In genomic region chr3:52466984-52467565, GRCm38 (mm10) we compare ENCODE assay signal across 20 mouse cellular contexts.
DNase-seq lines count a peak whose midpoint lies in the region; ATAC-seq lines count a peak whose summit lies in the region.
"Had no signal": no experiment of that assay in that cellular context is flagged by ENCODE, and none has a peak within 500 bp of the region (broad histone marks: within the 10 kb centered on the region; RNA-seq: fewer than 3 reads in every experiment).

No protein-coding gene starts in this region.

- no peaks in the 10 kb centered on the region for H3K27me3 ChIP-seq in hindbrain, embryonic 11.5 days (ENCODE audit: control insufficient read depth, insufficient read depth, low read length)
- H3K27me3 ChIP-seq in hindbrain, embryonic 10.5 days (ENCODE audit: insufficient read depth, poor library complexity, severe bottlenecking) = 0 out of 2 replicates have a peak, but pooled peaks cover 3% of the 10 kb centered on the region
- H3K27me3 ChIP-seq in neural tube, embryonic 13.5 days = no peaks in the 10 kb centered on the region
- no peaks in the 10 kb centered on the region for H3K27me3 ChIP-seq in neural tube, embryonic 15.5 days (replicated peaks)
- H3K27me3 ChIP-seq in hindbrain, embryonic 15.5 days = no peaks in the 10 kb centered on the region
- H3K27me3 ChIP-seq: liver, embryonic 13.5 days had no signal

- no peak overlapping the region for H3K4me2 ChIP-seq in hindbrain, embryonic 11.5 days (replicated peaks; ENCODE audit: low read depth, low read length)
- H3K4me2 ChIP-seq in neural tube, embryonic 13.5 days = 0 out of 2 replicates have a peak overlapping the region, but pooled peaks have one; percentile 9
- H3K4me2 ChIP-seq in neural tube, embryonic 15.5 days = no peak overlapping the region
- no peak overlapping the region for H3K4me2 ChIP-seq in hindbrain, embryonic 15.5 days
- H3K4me2 ChIP-seq: liver, embryonic 13.5 days had no signal

- ATAC-seq in hindbrain, embryonic 11.5 days (ENCODE audit: low FRiP score) = peak; percentile 54; the same call in 1 of the 2 replicates
- no peak for ATAC-seq in neural tube, embryonic 13.5 days (ENCODE audit: low read depth)
- no peak for ATAC-seq in neural tube, embryonic 15.5 days (ENCODE audit: low FRiP score)
- ATAC-seq in hindbrain, embryonic 15.5 days (ENCODE audit: low FRiP score, low read depth) = peak; percentile 42; the same call in 1 of the 2 replicates
- ATAC-seq in megakaryocyte-erythroid progenitor cell, adult 5-6 weeks (replicated peaks; ENCODE audit: low FRiP score, low TSS enrichment, poor library complexity, severe bottlenecking) = no peak
- ATAC-seq: forebrain, embryonic 14.5 days; intestine, embryonic 16.5 days had no signal

- H3K9ac ChIP-seq in hindbrain, embryonic 11.5 days (ENCODE audit: low read depth, low read length) = no peak overlapping the region
- no peak overlapping the region for H3K9ac ChIP-seq in neural tube, embryonic 13.5 days
- no peak overlapping the region for H3K9ac ChIP-seq in neural tube, embryonic 15.5 days (replicated peaks)
- H3K9ac ChIP-seq in hindbrain, embryonic 15.5 days = no peak overlapping the region
- H3K9ac ChIP-seq: liver, embryonic 13.5 days had no signal

- no peak overlapping the region for H3K4me3 ChIP-seq in hindbrain, embryonic 11.5 days (ENCODE audit: low read depth, low read length)
- H3K4me3 ChIP-seq in hindbrain, embryonic 10.5 days = no peak overlapping the region
- no peak overlapping the region for H3K4me3 ChIP-seq in neural tube, embryonic 13.5 days
- no peak overlapping the region for H3K4me3 ChIP-seq in neural tube, embryonic 15.5 days (replicated peaks)
- H3K4me3 ChIP-seq in hindbrain, embryonic 15.5 days = no peak overlapping the region
- H3K4me3 ChIP-seq: heart, embryonic 10.5 days; liver, embryonic 13.5 days; megakaryocyte, embryonic 14.5 days; myocyte had no signal

- no peaks in the 10 kb centered on the region for H3K36me3 ChIP-seq in hindbrain, embryonic 11.5 days (ENCODE audit: control insufficient read depth, insufficient read depth, low read length)
- 0 out of 2 replicates have a peak, but pooled peaks cover 4% of the 10 kb centered on the region for H3K36me3 ChIP-seq in hindbrain, embryonic 10.5 days
- H3K36me3 ChIP-seq in neural tube, embryonic 13.5 days = no peaks in the 10 kb centered on the region
- no peaks in the 10 kb centered on the region for H3K36me3 ChIP-seq in neural tube, embryonic 15.5 days
- H3K36me3 ChIP-seq in hindbrain, embryonic 15.5 days = no peaks in the 10 kb centered on the region
- H3K36me3 ChIP-seq: heart, embryonic 10.5 days; liver, embryonic 13.5 days had no signal

- H3K4me1 ChIP-seq in hindbrain, embryonic 11.5 days (replicated peaks; ENCODE audit: control insufficient read depth, insufficient read depth, low read length) = no peaks in the 10 kb centered on the region
- H3K4me1 ChIP-seq in hindbrain, embryonic 10.5 days (replicated peaks) = peaks cover 9% of the 10 kb centered on the region; the same call in 1 of the 2 replicates
- peaks cover 20% of the 10 kb centered on the region for H3K4me1 ChIP-seq in neural tube, embryonic 13.5 days (replicated peaks)
- H3K4me1 ChIP-seq in neural tube, embryonic 15.5 days = peaks cover 8% of the 10 kb centered on the region
- H3K4me1 ChIP-seq in hindbrain, embryonic 15.5 days (replicated peaks) = 0 out of 2 replicates have a peak, but pooled peaks cover 9% of the 10 kb centered on the region
- H3K4me1 ChIP-seq: heart, embryonic 10.5 days; liver, embryonic 13.5 days; megakaryocyte, embryonic 14.5 days had no signal

- peak; percentile 29 for DNase-seq in hindbrain, embryonic 11.5 days (ENCODE audit: low spot score)
- no peak for DNase-seq in hindbrain, embryonic 10.5 days (ENCODE audit: low spot score)
- DNase-seq in cerebellum, postnatal 14 days = no peak
- DNase-seq: adrenal gland, postnatal 25 days; kidney, adult 9 months; kidney, postnatal 36 days; layer of hippocampus, postnatal 36 days; liver, embryonic 13.5 days; lung, adult 2 months; lung, postnatal 14 days; right cerebral cortex, postnatal 14 days had no signal

- H3K27ac ChIP-seq in hindbrain, embryonic 11.5 days (ENCODE audit: low read depth, low read length) = no peak overlapping the region
- H3K27ac ChIP-seq in hindbrain, embryonic 10.5 days = no peak overlapping the region
- H3K27ac ChIP-seq in neural tube, embryonic 13.5 days (replicated peaks) = 0 out of 2 replicates have a peak overlapping the region, but pooled peaks have one; percentile 49
- H3K27ac ChIP-seq in neural tube, embryonic 15.5 days (replicated peaks) = no peak overlapping the region
- 0 out of 2 replicates have a peak overlapping the region, but pooled peaks have one; percentile 21 for H3K27ac ChIP-seq in hindbrain, embryonic 15.5 days (replicated peaks)
- H3K27ac ChIP-seq: heart, embryonic 10.5 days; liver, embryonic 13.5 days had no signal

- 65% methylated on average over 11 of the region's 11 CpGs for WGBS in hindbrain, embryonic 11.5 days
- 84% methylated on average over 11 of the region's 11 CpGs for WGBS in hindbrain, embryonic 10.5 days
- WGBS in neural tube, embryonic 13.5 days = 53% methylated on average over 11 of the region's 11 CpGs
- 49% methylated on average over 11 of the region's 11 CpGs for WGBS in neural tube, embryonic 15.5 days
- 52% methylated on average over 11 of the region's 11 CpGs for WGBS in hindbrain, embryonic 15.5 days

- peaks cover 8% of the 10 kb centered on the region; the same call in 1 of the 2 replicates for H3K9me3 ChIP-seq in hindbrain, embryonic 11.5 days (ENCODE audit: control insufficient read depth, low read length)
- H3K9me3 ChIP-seq in hindbrain, embryonic 10.5 days = peaks cover 15% of the 10 kb centered on the region
- peaks cover 13% of the 10 kb centered on the region for H3K9me3 ChIP-seq in neural tube, embryonic 13.5 days
- peaks cover 9% of the 10 kb centered on the region; the same call in 1 of the 2 replicates for H3K9me3 ChIP-seq in neural tube, embryonic 15.5 days (replicated peaks)
- no peaks in the 10 kb centered on the region for H3K9me3 ChIP-seq in hindbrain, embryonic 15.5 days
- H3K9me3 ChIP-seq: liver, embryonic 13.5 days had no signal

Comparison
In these comparisons a context has a peak if more than half of its experiments do, and no peak if none do; other contexts are left out.
1. H3K27ac ChIP-seq: peak in neural tube, embryonic 13.5 days (single experiment) and hindbrain, embryonic 15.5 days (single experiment); none in hindbrain, embryonic 11.5 days (single experiment), hindbrain, embryonic 10.5 days (single experiment) and neural tube, embryonic 15.5 days (single experiment).
2. ATAC-seq: peak in hindbrain, embryonic 11.5 days (single experiment) and hindbrain, embryonic 15.5 days (single experiment); none in neural tube, embryonic 13.5 days (single experiment), neural tube, embryonic 15.5 days (single experiment) and megakaryocyte-erythroid progenitor cell, adult 5-6 weeks (single experiment).